Mouse (Mus musculus) erythroblast, adult 5-6 weeks (primary cell): ENCODE data around the gene Ccdc141. TPM values are rescaled to one million over a fixed set of nuclear protein-coding genes. Genes with fewer than 3 reads are reported as not detected.

Experiments used
- ATAC-seq: replicated peaks from 2 replicates; pipeline ENCODE4 v1.8.0; 2016; ENCODE audit warnings: moderate number of reproducible peaks, mild to moderate bottlenecking, moderate TSS enrichment, inconsistent platforms; ENCODE audit not compliant: poor library complexity, low FRiP score, severe bottlenecking
- total RNA-seq, 2 experiments: library from RNA; stranded (forward) in 1 of 2; stranded (reverse) in 1 of 2; fragments of 150-400 nt in 1 of 2; fragments of 200-764, 138-1000 nt in 1 of 2; gene quantifications; 2 replicates each; pipeline versions ENCODE4 v1.2.3 to v1.2.4; 2015 to 2017; ENCODE audit warnings: low replicate concordance in 2 of 2

Ccdc141 gene
- total RNA-seq, 2 experiments from 2014 or later = 3.5 to 4.4 TPM

- ATAC-seq = peak; percentile 78
Measured at GRCm38 (mm10) chr2:77176413-77176812, 6.0 kb upstream of the Ccdc141 start.

GRCm38 (mm10) chr2:77175411-77175810 lies 5.0 kb upstream of the Ccdc141 start:
- no peak for ATAC-seq

- no peak for ATAC-seq
Measured at GRCm38 (mm10) chr2:77174313-77174712, 3.9 kb upstream of the Ccdc141 start.

GRCm38 (mm10) chr2:77173821-77174220 lies 3.4 kb upstream of the Ccdc141 start:
- no peak for ATAC-seq

GRCm38 (mm10) chr2:77173366-77173765 lies 2.9 kb upstream of the Ccdc141 start:
- ATAC-seq = no peak

- ATAC-seq = no peak
Measured at GRCm38 (mm10) chr2:77172241-77172671, 1.8 kb upstream of the Ccdc141 start.

GRCm38 (mm10) chr2:77171444-77172240 lies 1.2 kb upstream of the Ccdc141 start:
- no peak for ATAC-seq

- peak; percentile 60 for ATAC-seq
Measured at GRCm38 (mm10) chr2:77169916-77170632, 362 bp downstream of the Ccdc141 start.

GRCm38 (mm10) chr2:77169218-77169617 lies 1.2 kb downstream of the Ccdc141 start:
- ATAC-seq = no peak

- ATAC-seq = no peak
Measured at GRCm38 (mm10) chr2:77168781-77169180, 1.7 kb downstream of the Ccdc141 start.

- ATAC-seq = no peak
Measured at GRCm38 (mm10) chr2:77168081-77168685, 2.3 kb downstream of the Ccdc141 start.

- no peak for ATAC-seq
Measured at GRCm38 (mm10) chr2:77166366-77166765, 4.1 kb downstream of the Ccdc141 start.

- ATAC-seq = no peak
Measured at GRCm38 (mm10) chr2:77164662-77165061, 5.8 kb downstream of the Ccdc141 start.

GRCm38 (mm10) chr2:77163381-77163780 lies 7.1 kb downstream of the Ccdc141 start:
- ATAC-seq = no peak

GRCm38 (mm10) chr2:77162135-77162534 lies 8.3 kb downstream of the Ccdc141 start:
- ATAC-seq = no peak

GRCm38 (mm10) chr2:77157546-77157945 lies 12.9 kb downstream of the Ccdc141 start:
- no peak for ATAC-seq

GRCm38 (mm10) chr2:77154080-77154479 lies 16.4 kb downstream of the Ccdc141 start:
- no peak for ATAC-seq

GRCm38 (mm10) chr2:77151255-77151654 lies 19.2 kb downstream of the Ccdc141 start:
- no peak for ATAC-seq

- no peak for ATAC-seq
Measured at GRCm38 (mm10) chr2:77149576-77149975, 20.9 kb downstream of the Ccdc141 start.

- ATAC-seq = no peak
Measured at GRCm38 (mm10) chr2:77148215-77148614, 22.2 kb downstream of the Ccdc141 start.

- ATAC-seq = no peak
Measured at GRCm38 (mm10) chr2:77146968-77147367, 23.5 kb downstream of the Ccdc141 start.
